Comparison of ENCODE assay signal across 8 mouse cellular contexts in genomic region chr9:123925101-123925946, GRCm38 (mm10). TPM values are rescaled to one million over a fixed set of nuclear protein-coding genes. Genes with fewer than 3 reads are reported as not detected.
A peak's percentile ranks its signal among the peaks of the same experiment; 100 is the strongest.
DNase-seq lines count a peak whose midpoint lies in the region; ATAC-seq lines count a peak whose summit lies in the region.

No protein-coding gene starts in this region.

- peak; percentile 90 to 97 for DNase-seq in adrenal gland, adult (ENCODE audit: inconsistent age in 2 of 2, low spot score in 1 of 2)
- peak; percentile 66 for DNase-seq in embryo, embryonic 10.5 days (ENCODE audit: low spot score)
- peak; percentile 81 for DNase-seq in gastrocnemius, postnatal 14 days
- DNase-seq in left cerebral cortex, postnatal 25 days (ENCODE audit: low spot score in 2 of 2): peak; percentile 84 to 97
- DNase-seq in right cerebral cortex, postnatal 14 days: peak; percentile 80
- DNase-seq in urinary bladder, postnatal 36 days (ENCODE audit: low spot score in 2 of 2): peak; percentile 87 to 90

- intact Hi-C loops in gastrocnemius, postnatal 14 days (cut with DNase I; ENCODE audit: low total_unique reads): no loop called here
- intact Hi-C loops in left cerebral cortex, postnatal 25 days (cut with DNase I): no loop called here

- ATAC-seq in inflammation-experienced regulatory T-cells, adult 6 months: peak; percentile 39
- peak; percentile 47 for ATAC-seq in megakaryocyte-erythroid progenitor cell, adult 5-6 weeks (replicated peaks; ENCODE audit: low FRiP score, low TSS enrichment, poor library complexity, severe bottlenecking)

RNA-seq across cellular contexts. Expression of gene Ccr1, which starts 43.2 kb away (rescaled TPM):
- 1 to 10 TPM in 1 of 2 experiments, under 1 TPM in 1; 0.55 to 1.1 TPM for total RNA-seq in gastrocnemius, postnatal 14 days (2021)
- polyA plus RNA-seq in inflammation-experienced regulatory T-cells, adult 6 months (2017; shearing (Covaris generic)): 1 to 10 TPM in 2 of 3 experiments, under 1 TPM in 1; 0.20 to 3.1 (median 1.7) TPM
- 1 to 10 TPM in 1 of 2 experiments, under 1 TPM in 1; 0.57 to 1.1 TPM for total RNA-seq in left cerebral cortex, postnatal 25 days (2021)
- 0.64 TPM in 1 of 2 replicates, not detected in the other for total RNA-seq in megakaryocyte-erythroid progenitor cell, adult 5-6 weeks (2014; fragmentation: Nextera tagmentation)
- not detected in 2 replicates for total RNA-seq in megakaryocyte-erythroid progenitor cell, adult 5-6 weeks (2017)

RNA-seq across cellular contexts. Expression of gene Ccr1l1, which starts 52.9 kb away (rescaled TPM):
- not detected for total RNA-seq in gastrocnemius, postnatal 14 days (2021)
- polyA plus RNA-seq in inflammation-experienced regulatory T-cells, adult 6 months (2017; shearing (Covaris generic)): not detected
- not detected for total RNA-seq in left cerebral cortex, postnatal 25 days (2021)
- total RNA-seq in megakaryocyte-erythroid progenitor cell, adult 5-6 weeks (2014; fragmentation: Nextera tagmentation): not detected in 2 replicates
- not detected in 2 replicates for total RNA-seq in megakaryocyte-erythroid progenitor cell, adult 5-6 weeks (2017)

Comparison
In these comparisons a context has a peak if more than half of its experiments do, and no peak if none do; other contexts are left out.
1. Peak in every context shown above with its lines: DNase-seq and ATAC-seq.